8 mouse cellular contexts compared by ENCODE assay signal in the genomic region with DNA sequence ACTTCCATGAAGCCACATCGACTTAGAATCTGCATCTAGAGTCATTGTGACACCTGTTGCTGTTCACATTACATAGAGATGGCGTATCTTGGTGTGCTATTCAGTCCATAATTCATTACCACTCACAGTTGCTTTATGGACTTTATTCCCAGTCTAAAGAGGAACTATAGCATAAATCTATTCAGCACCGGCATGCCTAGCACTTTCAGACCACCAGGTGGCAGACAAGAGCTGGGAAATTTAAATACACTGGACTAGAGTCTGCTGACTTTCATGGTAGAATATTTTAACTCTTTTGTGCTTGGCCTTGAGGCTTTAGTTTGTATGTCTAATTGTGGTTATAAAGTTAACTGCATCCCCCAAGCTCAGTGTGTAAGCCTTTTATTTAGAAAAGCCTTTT.
DNase-seq lines count a peak whose midpoint lies in the region; TF ChIP-seq lines count a peak whose summit lies in the region.
"Had no signal": no experiment of that assay in that cellular context is flagged by ENCODE, and none has a peak within 500 bp of the region (broad histone marks: within the 10 kb centered on the region; RNA-seq: fewer than 3 reads in every experiment).

No protein-coding gene starts in this region.

- H3K4me3 ChIP-seq in E14TG2a.4 (replicated peaks; ENCODE audit: low read length) = no peak overlapping the region
- H3K4me3 ChIP-seq: hindbrain, embryonic 15.5 days had no signal

- H3K9me3 ChIP-seq in E14TG2a.4 (ENCODE audit: low read length) = peaks cover 12% of the 10 kb centered on the region
- H3K9me3 ChIP-seq: hindbrain, embryonic 15.5 days had no signal

- TF ChIP-seq CTCF in E14TG2a.4 (conservative IDR thresholded peaks at IDR 0.05; ENCODE audit: low read length) = peak; percentile 84

- H3K27me3 ChIP-seq in E14TG2a.4 (ENCODE audit: insufficient read depth, low read length) = no peaks in the 10 kb centered on the region
- H3K27me3 ChIP-seq: hindbrain, embryonic 15.5 days had no signal

- H3K36me3 ChIP-seq in E14TG2a.4 (ENCODE audit: insufficient read depth, low read length) = no peaks in the 10 kb centered on the region
- H3K36me3 ChIP-seq: hindbrain, embryonic 15.5 days had no signal

- H3K4me1 ChIP-seq in E14TG2a.4 (replicated peaks; ENCODE audit: low read depth, low read length) = no peaks in the 10 kb centered on the region
- H3K4me1 ChIP-seq: hindbrain, embryonic 15.5 days had no signal

- DNase-seq in CD4-positive helper T cell, adult 2 months (ENCODE audit: low read depth, low spot score) = peak; percentile 59
- peak; percentile 54 to 68 for DNase-seq in cerebellum, adult 18-20 months
- DNase-seq in forelimb bud, embryonic 11.5 days (ENCODE audit: low read depth, low spot score) = peak; percentile 62
- DNase-seq in kidney, postnatal 4 days = peak; percentile 80 to 82
- DNase-seq in lung, postnatal 10 days = peak; percentile 66
- peak; percentile 73 to 83 for DNase-seq in right cerebral cortex, postnatal 10 days (ENCODE audit: low spot score in 2 of 2)
